Mouse (Mus musculus): Measurements from ENCODE around the gene Nop56. TPM values are rescaled to one million over a fixed set of nuclear protein-coding genes. Genes with fewer than 3 reads are reported as not detected.

Gene Nop56
- total RNA-seq (2021) = 104 and 124 TPM in 2 replicates
- long read RNA-seq, transcript Nop56-202 (12 exons, 1,877 nt) = major isoform, 40 of 81 reads
- long read RNA-seq, partial matches to known transcripts = 10 of 81 reads
- long read RNA-seq, other reads (novel, unspliced or antisense) = 30 of 81 reads

DNA sequence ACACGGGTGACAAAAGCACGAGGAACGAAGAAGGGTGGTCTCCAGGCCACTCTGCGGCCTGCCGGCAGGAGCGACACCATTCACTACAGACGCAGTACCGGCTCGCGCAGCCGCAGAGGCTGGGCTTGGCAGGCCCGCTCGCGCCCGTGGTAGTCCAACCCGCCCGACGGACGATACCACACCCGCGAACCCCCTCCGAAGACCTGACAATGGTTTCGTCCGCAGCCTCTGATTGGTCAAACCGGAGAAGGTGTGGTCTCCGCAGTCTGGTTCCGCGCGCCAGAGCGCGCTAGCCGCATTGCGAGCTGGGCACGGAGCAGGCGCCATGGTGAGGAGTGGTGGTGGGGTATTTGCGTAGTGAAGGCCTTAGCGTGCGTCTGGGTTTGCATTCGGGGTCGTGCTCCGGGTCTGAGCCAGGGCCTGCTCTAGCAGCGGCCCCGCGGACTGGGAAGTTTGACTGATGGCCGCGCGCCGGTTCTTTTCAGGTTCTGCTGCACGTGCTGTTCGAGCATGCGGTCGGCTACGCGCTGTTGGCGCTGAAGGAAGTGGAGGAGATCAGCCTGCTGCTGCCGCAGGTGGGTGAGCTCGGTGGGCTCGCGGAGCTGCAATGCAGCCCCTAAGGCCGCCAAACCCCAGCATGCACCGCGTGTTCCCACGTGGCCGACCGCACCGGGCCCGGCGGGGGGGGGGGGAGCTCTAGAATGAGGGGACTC lies at the start of gene Nop56:
Gene Nop56, plus strand, starts transcription at position 282 of the 713 bp plus-strand sequence.
- peak; percentile 97 for DNase-seq

DNA sequence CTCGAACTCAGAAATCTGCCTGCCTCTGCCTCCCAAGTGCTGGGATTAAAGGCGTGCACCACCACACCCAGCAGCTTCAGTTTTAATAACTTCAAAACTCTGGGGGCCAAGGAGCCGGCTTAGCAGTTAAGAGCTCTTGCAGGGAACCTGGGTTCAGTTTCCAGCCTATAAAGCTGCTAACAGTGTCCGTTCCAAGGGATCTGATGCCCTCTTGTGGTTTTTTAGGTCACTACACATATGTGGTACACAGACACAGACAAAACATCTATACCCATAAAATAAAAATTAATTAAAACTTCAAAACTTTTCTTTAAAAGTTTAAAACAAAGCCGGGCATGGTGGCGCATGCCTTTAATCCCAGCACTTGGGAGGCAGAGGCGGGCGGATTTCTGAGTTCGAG lies 27.3 kb upstream of the Nop56 start:
- DNase-seq = no peak

DNA sequence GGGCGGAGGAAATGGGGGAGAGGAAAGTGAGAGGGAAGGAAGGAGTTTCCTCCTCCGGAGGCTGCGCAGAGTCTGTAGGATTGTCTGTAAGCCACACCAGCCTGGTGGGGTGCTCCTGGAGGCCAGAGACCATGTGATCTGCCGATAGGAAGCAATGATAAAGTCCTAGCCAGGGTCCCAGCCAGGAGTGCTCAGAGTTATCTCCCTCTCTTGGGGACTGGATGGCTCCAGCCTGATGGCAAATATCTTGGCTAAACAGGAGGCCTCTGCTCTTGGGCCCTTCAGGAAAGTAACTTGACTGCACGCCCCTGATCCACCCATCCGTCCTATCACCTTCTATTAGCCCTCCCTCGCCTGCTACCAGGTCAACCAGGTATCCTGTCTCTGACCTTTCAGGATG lies 26.0 kb upstream of the Nop56 start:
- no peak for DNase-seq

DNA sequence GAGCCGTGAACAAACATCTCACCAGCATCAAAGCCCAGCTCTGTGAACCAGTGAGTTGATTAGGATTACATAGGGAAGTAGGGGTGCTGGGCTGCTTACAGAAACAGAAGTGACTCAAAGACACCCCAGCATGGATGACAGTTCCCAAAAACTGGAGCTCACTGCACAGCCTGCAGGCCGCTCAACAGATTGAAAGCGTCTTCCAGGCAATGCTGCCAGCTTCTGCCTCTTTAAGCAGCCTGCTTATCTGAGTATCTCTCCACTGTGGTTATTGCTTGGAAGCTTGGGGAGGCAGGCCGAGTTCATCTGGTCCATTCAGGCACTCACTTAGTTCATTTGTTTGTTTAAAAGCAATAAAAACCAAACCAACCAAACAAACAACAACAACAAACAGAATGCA lies 17.5 kb upstream of the Nop56 start:
- no peak for DNase-seq

DNA sequence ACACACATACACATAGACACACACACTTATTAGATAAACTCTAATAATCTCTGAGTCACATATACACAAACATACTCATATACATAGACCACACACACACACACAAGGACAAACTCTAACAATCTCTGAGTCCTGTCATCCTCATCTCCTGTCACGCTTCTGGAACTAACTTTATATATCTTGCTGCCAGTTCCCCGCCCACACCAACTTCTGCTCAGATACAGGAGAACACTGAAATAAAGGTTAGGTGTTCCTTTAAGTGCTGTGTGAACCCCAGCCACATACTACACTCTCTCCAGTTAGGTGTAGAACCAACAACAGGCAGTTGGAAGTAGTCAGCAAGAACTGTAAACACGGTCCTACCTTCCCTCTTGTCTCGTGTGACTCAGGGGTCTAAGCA lies 13.4 kb upstream of the Nop56 start:
- DNase-seq = no peak

DNA sequence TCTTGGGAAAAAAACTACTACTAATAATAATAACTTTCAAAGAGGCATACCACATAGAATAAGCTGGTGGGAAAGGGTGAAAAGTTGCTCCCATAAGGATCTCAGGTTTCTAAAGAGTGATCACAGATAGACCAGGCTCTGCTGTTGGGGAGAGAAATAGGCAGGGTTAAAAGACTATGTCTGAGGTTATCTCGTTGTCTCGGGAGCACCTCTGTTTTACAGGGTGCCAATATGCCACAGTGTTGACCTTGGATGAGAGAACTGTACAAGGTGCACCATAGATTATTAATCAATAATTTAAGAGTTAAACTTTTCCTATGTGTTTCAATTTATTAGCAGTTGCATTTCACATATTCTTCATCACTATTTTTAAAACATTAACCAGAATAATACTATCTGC lies 12.3 kb upstream of the Nop56 start:
- DNase-seq = no peak

DNA sequence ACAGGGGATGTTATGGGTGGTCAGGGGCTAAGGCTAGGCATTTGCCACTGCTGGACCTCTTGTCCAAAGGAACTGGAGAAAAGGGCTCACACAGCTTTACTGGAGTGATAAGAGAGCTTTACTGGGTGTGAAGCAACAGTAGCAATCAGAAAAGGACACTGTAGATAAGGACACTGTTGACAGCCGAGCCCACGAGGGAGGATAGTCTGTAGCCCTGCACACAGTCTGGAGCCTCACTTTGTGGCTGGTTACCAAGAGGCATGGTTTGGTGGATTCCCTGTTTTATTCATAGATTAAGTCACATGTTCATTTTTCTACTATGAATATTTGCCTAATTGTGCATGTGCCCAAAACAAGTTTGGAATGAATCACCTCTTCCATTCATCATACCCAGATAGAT lies 11.8 kb upstream of the Nop56 start:
- DNase-seq = no peak

DNA sequence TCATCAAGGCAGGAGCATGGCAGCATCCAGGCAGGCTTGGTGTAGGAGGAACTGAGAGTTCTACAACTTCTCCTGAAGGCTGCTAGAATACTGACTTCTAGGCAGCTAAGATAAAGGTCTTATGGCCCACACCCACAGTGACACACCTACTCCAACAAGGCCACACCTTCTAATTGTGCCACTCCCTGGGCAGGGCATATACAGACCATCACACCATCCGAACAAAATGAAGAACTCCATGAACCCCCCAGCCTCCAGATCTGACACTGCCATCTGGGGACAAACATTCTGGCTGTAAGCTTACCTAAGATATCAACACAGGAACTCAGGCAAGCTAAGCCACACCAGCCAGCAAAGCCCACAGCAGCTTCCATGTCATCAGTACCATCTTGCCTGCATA lies 8.7 kb upstream of the Nop56 start:
- no peak for DNase-seq

DNA sequence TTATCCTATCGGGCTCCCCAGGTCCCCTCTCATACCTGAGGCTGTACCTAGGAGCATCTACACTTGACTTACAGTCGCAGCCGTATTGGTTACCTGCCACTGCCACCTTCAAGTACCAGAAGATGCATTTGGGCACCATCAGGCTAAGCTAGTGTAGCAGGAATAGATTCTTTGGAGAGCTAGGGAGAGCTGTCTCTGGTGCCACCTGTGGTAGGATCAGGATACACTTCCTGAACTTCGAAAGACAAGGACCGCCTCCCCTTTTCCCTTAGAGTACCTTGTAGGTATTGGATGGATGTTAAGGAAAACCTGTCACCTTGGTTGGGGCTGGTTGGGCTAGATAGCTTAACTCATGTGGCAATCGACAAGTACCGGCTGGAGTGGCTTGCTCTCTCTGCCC lies 6.2 kb upstream of the Nop56 start:
- DNase-seq = no peak

DNA sequence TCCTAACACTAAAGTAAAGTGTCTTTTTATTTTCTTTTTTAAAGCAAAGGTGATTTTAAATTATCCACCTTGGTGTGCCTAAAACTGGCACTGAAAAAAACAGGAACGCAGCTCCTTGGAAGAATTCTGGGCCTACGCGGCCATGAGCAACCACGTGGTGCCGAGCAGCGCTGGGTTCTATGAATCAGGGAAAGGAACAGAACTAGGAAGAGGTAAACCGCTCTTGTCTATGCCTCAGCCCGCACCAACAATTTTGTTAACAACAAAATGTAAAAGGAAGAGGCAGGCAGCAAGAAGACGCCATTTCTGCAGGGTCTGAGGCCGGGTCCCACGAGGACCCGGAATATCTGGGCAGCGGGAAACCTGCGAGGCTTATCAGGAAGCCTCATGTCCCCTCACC lies 498 bp upstream of the Nop56 start:
- peak; percentile 20 for DNase-seq

DNA sequence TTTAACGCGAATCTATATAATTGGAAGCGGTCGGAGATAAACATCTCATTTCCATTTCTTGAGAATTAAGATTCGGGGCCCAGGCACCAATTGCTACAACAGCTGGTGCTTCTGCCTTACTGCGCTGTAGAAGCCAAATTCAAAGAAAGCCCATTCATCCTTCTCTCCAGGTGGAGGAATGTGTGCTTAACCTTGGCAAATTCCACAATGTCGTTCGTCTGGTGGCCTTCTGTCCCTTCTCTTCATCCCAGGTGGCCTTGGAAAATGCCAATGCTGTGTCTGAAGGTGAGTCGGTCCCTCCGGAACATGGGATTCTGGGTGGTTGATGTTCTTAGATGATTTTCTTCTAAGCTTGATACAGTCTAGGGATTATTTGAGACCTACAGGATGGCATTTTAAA lies 632 bp downstream of the Nop56 start:
- no peak for DNase-seq

DNA sequence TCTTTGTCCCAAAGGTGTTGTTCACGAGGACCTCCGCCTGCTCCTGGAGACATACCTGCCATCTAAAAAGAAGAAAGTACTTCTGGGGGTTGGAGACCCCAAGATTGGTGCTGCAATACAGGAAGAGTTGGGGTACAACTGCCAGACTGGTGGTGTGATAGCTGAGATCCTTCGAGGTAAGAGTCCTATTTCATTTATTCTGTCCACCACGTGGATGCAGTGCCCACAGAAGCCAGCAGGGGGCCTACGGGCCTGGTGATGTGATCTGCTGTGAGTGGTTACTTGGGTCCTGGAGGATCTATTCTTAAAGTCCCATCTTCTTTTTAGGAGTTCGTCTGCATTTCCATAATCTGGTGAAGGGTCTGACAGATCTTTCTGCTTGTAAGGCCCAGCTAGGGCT lies 1.4 kb downstream of the Nop56 start:
- DNase-seq = peak; percentile 55

DNA sequence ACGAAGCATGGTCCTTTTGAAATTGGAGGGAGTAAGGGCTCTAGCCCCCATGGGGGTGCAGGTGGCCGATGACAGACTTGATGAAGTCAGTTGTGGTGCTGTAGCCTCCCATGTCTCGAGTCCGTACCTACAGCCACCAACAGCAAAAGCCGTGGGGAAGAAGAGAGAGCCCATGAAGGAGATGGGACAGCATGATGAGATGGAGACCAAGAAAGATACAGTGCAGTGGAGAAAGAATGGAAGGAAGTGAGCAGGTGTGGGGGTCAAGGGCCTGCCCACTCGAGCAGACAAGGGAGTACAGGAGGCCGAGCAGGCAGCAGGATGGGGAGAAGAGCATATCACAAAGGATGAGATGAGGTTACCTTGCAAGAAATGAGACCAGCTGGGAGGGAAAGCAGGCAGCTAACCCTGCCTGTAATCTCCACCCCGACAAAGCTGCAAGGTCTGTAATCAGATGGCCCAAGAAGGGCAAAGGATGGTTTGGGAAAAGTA lies 5.4 kb downstream of the Nop56 start:
- DNase-seq = no peak

DNA sequence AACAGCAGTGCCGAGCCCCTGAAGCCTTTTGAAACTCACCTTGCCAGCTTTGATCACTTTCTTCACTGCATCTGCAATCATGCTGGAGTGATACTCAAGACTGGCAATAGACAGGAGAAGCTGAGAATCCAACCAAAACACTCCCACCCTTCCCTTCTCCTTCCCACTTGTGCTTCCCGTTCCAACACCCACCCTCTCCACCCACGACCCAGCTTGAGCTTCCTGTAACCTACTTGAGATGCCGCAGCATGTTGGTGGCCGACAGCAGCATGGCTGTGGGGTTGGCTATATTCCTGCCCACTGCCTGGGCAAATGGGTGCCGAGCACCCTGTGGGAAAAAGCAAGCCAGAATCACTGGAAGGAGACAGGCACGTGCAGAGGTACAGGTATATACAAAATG lies 6.0 kb downstream of the Nop56 start:
- no peak for DNase-seq

DNA sequence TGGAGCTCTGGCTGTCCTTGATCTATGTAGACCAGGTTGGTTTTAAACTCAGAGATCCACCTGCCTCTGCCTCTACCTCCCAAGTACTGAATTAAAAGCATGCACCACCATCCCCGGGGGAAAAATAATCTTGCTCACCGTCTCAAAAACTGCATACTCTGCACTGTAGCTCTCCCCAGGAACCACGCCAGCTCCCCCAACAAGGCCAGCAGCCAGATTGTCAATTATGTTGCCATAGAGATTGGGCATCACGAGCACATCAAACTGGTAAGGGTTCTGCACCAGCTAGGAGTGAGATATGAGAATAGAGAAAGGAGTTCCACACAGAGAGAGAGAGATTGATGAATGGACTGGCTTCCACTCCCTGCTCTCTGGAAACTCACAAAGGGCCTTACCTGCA lies 6.6 kb downstream of the Nop56 start:
- no peak for DNase-seq

DNA sequence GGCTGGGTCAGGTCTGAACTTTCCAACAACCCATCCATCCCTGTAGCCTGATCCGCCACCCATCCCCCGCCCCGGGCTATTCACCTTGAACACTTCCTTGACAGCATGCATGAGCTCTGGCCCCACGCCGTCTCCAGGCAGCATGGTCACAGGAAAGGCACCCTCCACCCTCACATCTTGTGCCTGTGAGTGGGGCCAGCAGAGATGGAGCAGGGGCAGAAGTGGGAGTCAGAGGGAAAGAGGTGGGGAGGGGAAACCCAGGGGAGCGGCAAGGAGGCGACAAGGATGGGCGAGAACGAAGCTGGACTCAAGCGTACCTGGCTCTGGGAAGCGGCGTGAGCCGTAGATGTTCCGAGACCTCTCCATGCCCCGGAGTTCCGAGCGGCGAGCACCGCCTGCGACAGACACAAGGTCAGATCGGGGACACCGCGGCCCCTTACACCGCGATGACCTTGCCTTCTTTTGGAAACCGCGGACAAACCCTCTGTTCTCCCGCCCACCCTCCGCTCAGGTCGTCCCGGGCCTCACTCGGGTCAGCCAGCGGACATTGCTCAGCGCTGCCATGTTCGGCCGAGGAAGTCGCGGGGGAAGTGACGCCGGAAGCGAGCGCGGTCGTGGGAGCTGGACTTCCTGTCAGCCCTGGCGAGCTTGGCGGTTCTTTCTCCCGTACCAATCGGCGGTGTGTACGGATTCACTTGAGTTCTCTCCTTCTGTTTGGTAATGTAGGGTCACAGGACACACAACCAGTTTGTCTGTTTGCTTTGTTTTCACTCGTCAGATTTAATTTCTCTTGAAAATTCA lies 9.8 kb downstream of the Nop56 start, which contains the start of gene Idh3b:
Gene Idh3b, minus strand, starts transcription at position 694 of the 801 bp plus-strand sequence.
- peak; percentile 91 for DNase-seq

DNA sequence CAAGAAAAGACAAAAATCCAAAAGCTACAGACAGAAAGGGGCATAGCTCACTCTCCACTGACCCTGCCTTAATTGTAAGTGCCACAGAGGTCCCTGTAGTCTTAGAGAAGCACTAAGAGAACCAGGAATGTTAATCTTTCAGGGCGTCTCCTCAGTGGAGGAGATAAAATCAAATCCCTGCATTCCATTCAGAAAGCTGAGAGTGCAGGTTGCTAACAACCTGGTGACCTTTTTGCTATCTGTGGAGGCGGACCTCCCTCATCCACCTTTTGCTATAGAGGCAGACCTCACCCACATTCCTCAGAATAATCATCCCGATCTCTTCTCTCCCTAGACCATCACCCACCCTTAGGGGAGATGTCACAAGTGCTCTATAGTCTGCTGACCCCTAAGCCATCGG lies 14.9 kb downstream of the Nop56 start:
- DNase-seq = no peak

DNA sequence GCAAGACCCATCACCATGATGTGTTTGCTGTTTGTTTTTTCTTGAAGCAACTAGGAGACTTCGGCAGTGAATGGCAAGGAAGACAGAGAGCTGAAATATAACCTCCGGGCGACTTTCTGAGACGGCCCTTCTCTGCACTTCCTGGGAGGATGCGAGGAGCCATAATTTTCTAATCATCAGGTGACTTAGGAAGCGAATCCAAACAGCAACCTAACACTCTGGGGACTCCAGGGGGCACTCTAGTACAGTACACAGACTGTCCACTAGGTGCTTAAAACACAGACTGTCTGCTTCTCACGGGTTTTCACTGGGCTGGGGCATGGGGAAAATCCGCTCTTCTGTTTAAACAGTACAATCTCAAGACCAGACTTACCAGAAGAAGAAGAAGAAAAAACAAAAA lies 17.2 kb downstream of the Nop56 start:
- peak; percentile 47 for DNase-seq

DNA sequence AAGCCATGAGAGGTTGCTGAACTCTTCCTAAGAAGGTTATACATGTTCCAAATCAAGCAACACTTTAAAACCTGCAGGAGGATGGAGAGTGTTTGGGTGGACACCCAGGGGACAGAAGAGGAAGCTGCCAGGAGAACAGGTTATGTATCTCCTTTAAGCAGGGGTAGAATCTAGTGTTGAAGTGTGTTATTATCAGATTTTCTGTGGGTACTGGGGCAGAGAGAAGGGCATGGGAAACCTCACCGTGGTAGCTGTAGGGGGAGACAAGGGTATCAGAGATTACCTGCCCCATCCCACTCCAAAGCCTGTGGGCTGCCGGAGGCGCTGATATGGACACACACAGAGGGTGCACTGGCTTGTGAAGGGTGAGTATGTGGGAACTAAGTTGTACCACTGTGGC lies 18.8 kb downstream of the Nop56 start:
- DNase-seq = no peak

DNA sequence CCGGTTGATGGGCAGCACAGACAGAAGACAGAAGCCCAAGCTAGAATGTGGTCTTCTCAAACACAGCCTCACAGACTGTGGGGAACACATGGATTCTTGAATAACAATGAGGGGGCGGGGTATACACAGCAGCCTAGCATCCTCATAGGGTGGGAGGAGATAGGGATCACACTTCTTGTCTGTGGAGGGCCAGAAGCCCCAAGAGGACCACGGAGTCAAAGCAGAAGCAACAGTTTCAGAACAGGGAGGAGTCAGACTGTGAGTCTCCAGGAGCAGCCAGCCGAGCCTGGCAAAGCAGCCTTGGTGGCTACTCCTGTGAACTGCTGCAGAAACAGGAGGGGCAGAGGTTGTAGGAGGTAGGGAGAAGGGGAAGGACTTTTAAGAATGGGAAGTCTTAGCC lies 19.3 kb downstream of the Nop56 start:
- DNase-seq = no peak

DNA sequence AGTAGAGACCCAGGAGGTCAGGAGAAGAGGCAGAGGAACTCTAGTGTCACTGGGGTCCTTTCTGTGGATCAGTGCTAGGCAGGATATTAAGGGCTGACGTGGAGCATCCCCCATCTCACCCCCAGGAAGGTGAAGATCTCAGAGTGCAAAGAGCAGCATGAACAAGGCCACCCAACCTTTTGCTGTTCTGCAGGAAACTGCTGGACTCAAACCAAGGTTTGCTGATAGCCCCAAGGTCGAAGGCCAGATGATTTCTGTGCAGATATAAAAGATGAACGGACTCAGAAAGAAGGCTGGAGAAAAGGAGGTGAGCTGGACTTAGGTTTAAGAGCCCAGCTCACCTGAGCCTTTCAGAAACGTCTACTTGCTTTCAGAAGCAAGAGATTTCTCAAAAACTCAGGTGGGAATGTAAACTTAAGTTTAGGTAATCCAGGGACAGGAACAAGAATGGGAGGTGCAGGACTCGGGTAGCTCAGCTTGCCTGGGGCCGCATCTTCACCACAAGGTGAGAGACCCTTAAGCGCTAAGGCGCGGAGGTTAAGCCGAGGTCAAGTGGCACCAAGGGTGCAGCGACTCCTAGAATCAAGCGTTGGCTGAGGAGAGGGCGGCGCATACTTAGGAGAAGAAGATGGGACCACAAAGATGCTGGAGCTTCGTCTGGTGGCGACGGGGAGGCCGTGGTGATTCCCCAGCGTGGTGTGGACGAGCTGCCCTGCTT lies 20.1 kb downstream of the Nop56 start:
- no peak for DNase-seq

DNA sequence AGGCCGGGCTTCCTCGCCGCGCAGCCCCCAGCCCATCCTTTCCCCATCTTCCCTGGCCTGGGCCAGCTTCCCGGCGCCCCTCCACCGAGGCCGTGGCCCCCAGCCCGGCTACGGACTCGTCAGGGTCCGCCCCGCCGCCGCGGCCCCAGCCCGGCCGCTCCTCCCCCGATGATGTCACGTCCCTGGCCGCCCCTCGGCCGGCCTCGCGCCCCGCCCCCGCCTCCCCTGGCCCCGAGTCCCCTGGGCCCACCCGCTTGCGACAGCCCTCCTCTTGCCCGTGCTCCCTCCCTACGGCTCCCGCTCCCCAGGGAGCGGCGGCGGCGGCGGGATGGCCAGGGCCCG lies 20.7 kb downstream of the Nop56 start, which contains the start of gene Ebf4:
Gene Ebf4, plus strand, starts transcription at position 234 of the 342 bp plus-strand sequence.
- peak; percentile 74 for DNase-seq

Measured in adrenal gland, postnatal 25 days (tissue).